Mouse (Mus musculus) layer of hippocampus, adult 8-10 months (tissue): ENCODE measurements around the gene Nme3. TPM values are rescaled to one million over a fixed set of nuclear protein-coding genes. Genes with fewer than 3 reads are reported as not detected.
"Not testable (repeated sequence)": the region's sequence is repeated elsewhere in the genome, so short reads cannot be mapped to it uniquely, and the experiment has no call there.

Experiments used
- DNase-seq, 2 experiments: peaks; one replicate each; pipeline ENCODE4 v3.0.0; 2022; ENCODE audit warnings: low spot score in 2 of 2
- total RNA-seq, 4 experiments: library from RNA; stranded (reverse); gene quantifications; 2 replicates each; pipeline ENCODE4 v1.2.4; 2022

The Nme3 gene
- total RNA-seq, 4 experiments from 2014 or later = 50.9 to 64.2 (median 51.9) TPM

DNA sequence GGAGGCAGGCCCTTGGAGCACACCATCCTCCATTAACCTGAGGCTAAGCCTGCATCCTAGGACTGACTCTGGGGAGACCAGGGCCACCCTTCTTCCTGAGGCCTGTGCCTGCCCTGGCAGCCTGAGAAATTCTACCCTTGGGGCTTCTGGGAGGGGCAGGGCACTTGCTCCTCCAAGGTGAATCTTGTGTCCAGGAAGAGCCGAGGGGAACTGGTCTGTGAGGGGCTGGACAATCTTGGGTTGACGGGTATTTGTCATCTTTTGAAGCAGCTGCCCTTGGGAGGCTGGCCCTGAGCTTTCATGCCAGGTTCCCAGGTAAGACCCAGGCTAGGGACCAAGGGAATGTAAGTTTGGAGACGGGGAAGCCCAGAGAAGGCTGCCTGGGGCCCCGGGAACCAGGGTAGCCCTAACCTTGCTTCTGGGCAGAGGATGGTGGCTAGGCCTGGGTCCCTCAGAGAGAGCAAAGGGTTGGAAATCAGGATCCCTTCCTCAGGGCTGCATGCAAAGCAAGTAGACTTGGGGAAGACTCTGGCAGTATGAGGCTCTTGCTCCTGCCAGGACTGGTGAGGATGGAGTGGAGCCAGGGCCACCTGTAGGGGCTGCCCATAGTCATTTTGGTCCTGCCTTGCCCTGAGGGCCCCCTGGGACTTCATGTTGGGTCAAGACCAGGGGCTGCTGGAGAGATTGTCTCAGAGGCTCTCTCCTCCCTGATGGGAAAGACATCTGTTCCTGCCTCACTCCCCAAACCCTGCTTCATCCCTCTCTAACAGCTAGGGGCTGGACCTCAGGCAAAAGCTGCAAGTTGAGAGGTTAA lies 1.9 kb downstream of the Nme3 start:
- DNase-seq = no peak

DNA sequence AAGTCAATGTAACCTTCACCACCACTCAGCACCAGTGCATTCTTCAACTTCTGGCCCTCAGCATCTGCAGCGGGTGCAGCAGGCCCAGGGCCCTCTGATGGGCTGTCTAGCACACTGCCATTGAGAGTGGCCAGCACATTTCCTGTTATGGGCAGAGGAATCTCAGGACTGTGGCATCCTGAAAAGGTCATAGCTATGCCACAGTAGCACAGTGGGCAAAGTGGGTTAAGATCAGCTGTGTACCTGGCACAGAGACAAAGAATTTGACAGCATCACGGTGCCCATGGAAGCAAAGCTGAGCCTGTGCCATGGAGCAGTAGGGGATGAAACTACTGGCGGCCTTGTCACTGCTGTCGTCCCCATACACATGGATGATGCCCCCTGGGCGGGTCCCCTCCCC lies 2.9 kb downstream of the Nme3 start:
- DNase-seq = no peak

DNA sequence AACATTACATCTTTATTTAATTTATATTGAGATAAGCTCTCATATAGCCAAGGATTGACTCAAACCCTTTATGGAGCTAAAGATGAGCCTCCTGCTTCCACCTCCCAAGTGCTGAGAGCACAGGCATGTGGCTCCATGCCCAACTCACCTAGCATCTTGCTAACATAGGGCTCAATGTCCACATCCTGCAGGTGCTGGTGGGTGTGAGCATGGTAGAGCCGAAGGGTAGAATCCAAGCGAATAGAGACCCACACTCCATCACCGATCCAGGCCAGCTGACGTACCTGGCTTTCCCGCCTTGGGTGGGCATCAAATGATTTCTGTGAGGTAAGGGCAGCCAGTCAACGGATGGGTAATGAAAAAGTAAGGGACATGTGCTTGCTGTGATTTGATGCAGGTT lies 3.7 kb downstream of the Nme3 start:
- no peak for DNase-seq

DNA sequence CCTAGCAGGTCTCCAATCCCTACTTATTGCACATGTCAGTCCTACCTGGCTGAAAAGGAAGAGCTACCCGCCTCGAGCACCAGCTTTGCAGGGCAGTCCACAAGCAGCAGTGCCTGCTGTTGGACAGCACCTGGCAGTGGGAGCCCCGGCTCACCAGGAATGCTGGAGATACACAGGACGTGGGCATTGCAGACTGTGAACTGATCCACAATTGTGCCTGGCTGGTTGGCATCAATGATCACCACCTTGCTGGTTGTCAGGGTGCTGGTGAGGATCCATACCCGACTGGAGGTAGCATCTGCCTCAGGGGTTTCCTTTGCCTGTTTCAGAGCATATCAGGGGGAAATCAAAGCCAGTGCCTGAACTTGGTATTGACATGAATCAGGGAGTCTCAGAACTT lies 5.8 kb downstream of the Nme3 start:
- DNase-seq = no peak

DNA sequence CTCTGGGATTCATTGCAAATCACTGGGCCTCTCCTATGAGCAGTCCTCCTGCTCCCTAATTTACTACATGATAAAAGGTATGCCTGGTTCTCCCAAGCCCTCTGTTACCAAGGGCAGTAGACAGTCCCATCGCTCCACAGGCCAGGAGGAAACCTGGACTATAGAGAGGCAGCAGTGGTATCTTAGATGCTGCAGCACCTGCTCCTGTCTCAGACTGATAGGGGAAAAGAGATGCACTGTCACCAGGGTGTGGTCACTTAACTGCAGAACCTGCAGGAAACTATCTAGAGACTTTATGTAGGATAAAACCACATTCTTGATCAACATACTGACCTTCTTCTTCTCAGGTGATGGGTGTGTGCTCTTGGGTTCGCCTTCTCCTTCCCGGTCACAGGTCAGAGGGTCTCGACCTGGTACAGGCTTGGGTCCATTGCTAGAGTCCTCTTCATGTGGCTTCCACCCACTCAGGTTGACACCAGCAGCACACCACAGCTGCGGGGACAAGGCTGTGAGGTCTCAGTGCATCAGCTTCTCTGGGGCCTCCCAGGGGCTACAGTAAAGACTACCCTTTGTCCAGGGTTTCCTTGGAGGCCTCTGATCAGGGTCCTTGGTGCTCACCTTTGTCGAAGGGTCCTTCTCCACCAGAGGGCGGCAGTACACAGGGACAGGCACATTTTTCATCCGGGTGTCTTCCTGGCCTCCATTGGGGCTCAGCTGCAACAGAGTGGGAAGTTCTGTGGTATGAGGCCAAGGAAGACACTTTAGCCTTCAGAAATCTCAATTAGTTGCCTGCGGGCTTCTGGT lies 6.6 kb downstream of the Nme3 start:
- no peak for DNase-seq

DNA sequence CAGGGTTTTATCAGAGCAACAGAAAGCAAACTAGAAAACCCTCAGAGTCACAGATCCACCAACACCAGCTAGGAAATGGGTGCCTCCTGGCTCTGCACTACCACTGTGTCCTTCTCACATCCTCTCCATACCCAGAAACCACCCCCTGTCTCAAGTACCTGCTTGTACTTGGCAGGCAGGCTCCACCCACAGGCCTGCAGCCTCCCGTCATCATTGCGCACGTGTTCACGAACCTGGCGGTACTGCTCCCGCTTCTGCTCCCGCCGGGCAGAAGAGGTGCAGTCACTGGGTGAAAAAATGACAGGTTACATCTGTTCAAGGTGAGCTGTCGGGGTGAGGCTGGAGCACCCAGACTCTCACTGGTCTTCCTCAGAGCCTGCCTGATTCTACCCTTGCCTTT lies 7.5 kb downstream of the Nme3 start:
- no peak for DNase-seq

DNA sequence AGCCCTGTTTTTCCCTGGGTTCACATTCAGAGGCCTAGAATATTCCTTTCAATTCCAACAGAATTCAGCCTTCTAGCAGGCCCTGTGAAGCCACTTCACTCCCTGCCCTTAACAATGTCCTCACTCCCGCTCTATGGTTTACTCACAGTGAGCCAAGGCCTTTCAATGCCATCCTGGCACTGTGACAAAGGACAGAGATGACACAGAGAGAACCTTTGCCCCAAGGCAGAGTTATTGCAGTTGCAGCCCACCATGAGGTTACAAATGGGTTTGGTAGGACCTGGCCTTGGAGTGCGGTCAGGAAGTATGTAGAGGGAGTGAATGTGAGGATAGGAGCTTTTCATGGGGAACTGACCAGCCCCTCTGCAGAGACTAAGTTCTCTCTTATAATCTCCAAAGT lies 11.3 kb downstream of the Nme3 start:
- DNase-seq = no peak

DNA sequence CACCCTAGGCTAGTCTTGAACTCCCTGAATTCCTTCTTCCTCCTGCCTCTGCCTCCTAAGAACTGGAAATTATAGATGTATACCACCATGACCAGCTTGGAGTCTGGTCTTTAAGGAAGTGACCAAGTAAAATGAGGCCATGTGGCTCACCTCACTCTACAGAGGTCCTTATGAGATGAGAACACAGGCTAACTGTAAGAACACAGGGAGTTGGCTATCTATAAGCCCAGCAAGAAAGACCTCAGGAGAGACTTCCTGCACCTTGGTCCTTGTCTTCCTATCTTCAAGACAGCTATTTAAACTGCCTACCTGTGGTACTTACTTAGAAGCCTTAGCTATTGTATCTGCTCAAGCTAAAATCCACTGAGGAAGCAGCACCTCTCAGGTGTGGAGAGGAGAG lies 17.7 kb downstream of the Nme3 start:
- DNase-seq = no peak

DNA sequence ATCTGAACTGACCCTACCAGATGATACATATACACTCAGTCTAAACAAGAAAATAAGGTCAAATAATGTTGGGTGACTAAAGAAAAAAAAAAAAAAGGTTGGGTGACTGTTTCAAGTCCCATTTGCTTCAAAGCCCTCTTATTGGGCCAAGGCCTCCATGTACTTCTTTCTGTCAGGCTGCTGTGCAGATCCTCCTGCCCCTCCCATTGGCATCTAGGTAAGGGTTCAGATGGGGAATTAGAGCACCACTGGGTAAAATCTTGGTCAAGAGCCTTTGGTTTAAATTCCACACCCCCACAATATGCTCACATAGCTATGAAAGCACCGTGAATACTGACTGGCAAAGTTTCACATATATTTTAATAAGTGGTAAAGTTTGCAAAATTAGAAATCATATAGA lies 26.9 kb downstream of the Nme3 start:
- DNase-seq = no peak

DNA sequence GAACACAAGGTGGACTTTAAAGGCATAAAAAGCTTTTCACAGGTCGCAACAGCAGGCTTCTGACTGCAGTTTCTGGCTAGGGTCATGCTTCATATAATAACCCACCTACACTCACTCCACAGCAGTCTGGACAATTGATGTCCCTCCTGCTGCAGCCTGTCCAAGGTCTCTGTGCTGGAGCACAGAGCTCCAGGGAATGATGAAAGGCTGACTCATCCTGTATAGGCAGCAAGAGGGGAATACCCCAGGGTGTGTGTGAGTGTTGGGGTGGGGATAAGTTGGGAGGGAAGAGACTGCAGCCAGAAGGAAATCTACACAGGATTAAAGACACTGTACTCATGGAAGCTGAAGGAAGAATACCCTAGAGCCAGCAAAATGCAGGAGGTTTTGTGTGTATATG lies 33.2 kb downstream of the Nme3 start:
- DNase-seq = no peak

DNA sequence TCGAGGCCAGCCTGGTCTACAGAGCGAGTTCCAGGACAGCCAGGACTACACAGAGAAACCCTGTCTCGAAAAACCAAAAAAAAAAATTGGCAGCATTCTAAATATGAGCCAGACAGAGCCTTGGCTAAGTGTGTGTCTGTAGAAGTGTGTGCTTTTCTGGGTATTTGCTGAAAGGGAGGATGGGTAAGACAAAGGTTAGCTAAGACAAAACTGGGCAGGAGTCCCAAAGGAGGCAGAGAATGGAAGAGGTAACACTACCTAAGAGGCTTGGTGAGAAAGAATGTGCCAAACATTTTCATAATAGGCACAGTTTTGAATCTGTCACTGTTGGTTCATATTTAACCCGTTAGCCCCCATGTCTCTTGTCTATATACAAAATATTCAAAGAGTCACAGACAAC lies 36.1 kb downstream of the Nme3 start:
- DNase-seq = no peak

DNA sequence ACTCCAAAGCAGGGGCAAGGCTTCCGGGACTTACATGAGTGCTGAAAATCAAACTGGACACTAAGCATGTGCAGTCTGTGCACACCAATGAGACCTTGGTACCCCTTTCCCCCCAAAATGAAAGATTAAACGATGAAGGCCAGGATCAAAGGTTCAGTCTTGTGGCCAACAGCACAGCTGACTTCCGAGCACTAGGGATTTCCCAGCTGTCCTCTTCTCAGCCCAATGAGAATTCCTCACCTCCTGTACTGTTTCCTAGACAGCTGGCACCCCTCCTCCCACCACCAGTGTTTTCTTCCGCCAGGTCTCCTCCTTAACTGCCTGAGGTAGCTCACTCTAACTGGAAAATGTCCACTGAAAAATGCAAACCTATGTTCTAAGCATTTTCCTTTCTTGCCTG lies 36.9 kb downstream of the Nme3 start:
- DNase-seq = no peak

DNA sequence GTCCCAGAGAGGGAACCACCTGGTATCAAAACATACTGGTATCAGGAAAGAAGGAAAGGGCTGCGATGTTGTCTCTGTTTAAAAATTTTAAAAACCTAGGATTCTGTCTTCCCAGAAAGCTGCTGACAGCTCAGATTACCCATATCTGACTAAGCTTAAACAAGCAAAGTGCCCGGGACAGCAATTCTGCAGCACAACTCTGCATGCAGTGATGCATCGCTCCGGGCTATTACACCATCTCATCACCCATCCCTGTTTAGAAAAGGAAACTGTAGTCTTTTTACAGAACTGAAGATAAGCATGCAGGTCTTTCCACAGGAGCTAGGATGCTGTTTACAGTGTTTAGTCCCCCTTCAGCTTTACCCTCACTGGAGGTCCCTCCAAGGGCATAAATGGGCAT lies 38.6 kb downstream of the Nme3 start:
- DNase-seq = no peak

DNA sequence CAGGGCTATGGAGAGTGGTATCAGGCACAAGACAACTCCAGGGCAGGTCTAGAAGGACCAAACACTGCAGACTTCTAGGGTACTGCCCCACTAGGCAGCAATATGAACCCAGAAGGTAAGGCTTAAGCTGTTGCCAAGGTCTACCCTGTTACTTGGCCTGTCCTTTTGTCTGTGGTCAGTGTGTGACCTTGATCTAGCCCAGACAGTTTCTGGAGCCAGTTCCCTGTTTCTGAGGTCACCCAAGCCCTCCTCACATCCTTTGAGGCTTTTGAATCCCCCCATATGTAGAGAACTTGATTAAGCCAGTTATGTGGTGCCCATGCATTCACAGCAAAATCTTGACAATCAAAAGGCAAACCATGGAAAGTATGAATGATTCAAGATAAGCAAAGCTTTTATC lies 39.4 kb downstream of the Nme3 start:
- no peak for DNase-seq

DNA sequence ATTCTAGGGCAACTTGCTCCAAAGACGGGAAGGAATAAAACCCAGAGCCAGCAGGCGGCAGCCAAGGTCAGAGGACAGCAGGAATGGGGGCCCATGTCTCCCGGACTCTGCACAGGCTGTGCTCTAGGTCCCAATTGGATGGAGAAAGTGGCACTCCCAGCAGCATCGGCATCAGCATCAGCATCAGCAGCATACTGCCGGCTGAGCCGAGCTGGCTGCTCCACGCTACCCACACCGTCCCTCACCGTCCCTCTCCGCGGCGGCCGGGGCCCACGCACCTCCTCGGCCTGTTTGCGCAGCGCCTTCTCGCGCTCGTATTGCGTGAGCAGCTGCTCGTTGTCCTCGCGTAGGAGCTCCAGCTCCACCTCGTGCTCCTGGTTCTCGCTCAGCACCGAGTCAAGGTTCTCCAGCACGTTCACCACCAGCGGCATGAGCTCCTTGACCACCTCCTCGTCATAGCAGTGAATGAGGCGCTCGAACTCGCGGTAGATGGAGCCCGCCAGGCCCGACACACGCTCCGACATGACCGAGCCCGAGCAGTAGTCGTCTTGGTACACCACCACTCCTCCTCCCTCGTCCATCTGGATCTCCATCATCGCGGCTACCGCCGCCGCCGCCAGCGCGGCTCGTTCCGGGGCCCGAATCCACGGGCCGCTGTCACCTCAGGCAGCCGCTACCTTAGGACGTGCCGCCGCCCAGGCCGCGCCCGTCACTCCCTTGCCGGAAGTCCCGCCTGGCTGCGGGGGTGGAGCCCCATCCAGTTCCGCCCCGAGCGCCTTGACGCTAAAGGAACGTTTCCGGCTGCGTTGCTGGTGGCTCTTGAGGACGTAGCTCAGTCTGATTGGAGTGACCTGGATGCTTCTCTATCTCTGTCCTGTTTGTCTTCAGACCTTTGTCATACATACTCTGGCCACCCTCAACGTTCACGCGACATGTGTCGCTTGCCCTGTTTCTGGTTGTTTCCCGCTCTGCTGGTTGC lies 40.2 kb downstream of the Nme3 start, which contains the start of gene Mapk8ip3:
TSS of gene Mapk8ip3 (minus strand) at position 719 of the 979 bp plus-strand sequence.
- peak; percentile 91 to 95 for DNase-seq

DNA sequence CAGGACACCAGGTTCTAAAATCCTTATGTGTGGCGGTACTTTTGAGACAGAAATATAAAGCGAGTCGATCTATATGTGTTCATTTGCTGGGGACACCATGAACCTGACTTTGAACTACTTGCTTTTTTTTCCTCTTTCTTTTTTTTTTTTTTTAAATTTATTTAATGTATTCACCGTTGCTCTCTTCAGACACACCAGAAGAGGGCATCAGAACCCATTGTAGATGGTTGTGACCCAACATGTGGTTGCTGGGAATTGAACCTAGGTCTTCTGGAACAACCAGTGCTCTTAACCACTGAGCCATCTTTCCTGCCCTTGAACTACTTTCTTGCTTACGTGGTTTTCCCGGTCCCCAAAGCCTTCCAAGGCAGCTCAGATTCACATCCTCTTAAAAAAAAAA lies 41.0 kb downstream of the Nme3 start:
- no peak for DNase-seq

DNA sequence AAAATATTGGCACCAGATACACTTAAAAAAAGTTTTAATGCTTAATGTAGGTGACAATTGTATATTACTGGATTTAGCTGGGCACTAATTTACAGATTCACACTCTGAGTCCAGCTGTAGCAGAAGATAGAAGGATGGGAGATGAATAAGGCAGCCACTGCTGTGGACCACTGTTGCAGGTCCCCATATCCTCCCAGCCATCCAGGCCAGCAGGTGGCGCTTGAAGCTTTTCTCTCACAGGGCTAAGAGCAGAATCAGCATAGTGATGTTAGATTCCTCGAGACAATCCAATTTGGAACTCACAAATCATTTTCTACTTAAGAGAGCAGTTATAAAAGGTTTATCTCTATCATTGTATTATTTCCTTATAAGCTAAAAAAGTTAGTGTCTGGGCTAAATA lies 46.2 kb downstream of the Nme3 start:
- DNase-seq = peak in 1 of 2 experiments; percentile 34

DNA sequence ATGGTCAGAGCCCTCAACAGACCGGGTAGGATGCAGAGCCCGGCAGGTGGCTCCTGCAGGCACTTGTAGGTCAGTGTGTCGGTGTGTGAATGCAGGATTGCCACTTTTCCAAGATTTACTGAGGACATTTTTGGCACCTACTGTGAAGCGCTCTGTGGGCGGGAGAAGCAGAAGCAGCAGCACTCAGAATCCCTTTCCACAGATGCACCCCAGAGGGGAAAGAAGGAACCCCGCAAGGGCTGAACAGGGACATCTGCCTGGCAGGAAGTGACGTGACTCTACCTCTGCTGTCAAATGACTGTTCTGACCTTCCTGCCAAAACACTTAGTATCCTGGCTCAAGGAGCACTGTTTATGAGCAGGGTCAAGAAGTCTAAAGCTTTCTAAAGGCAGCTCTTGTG lies 46.7 kb downstream of the Nme3 start:
- peak in 1 of 2 experiments; percentile 14 for DNase-seq

DNA sequence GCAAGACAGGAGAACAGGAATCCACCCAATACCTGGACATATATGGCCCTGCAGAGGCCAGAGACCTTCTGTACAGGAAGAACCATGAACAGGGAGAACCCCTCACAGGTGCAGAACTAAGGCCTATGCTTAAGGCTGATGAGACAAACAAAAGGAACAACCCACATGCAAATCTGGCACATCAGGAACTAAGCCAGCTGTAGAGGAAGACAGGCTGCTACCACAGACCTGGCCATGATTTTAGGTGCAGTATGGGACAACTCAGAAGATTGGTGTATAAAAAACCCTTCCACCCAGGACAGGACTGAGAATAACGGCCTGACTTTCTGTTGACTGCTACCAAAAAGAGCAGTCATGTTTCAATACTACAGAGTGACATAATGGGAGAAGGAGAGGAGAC lies 47.3 kb downstream of the Nme3 start:
- DNase-seq = not testable (repeated sequence)
